Mouse (Mus musculus): ENCODE data around the gene Aip. TPM values are rescaled to one million over a fixed set of nuclear protein-coding genes. Genes with fewer than 3 reads are reported as not detected.

The Aip gene
- polyA plus RNA-seq, 1 experiment from 2014 or later = 83.2 TPM

GRCm38 (mm10) chr19:4115144-4115543 lies 10.5 kb downstream of the Aip start:
- Histone ChIP-seq H3K9me3 (replicated peaks; ENCODE audit: low read length) (no peaks in the 10 kb centered on the region), H3K27me3 (ENCODE audit: insufficient read depth, low read length) (no peaks in the 10 kb centered on the region), H3K4me3 (replicated peaks; ENCODE audit: low read depth, low read length) (no peak overlapping the region), H3K36me3 (ENCODE audit: insufficient read depth, low read length) (peaks cover 20% of the 10 kb centered on the region), H3K4me2 (ENCODE audit: low read length) (no peak overlapping the region), H3K4me1 (replicated peaks; ENCODE audit: insufficient read depth, low read length) (peaks cover 9% of the 10 kb centered on the region; the same call in 1 of the 2 replicates), H3K9ac (ENCODE audit: low read depth, low read length) (no peak overlapping the region), H3K27ac (no peak overlapping the region)
- WGBS = 96% methylated on average over 10 of the region's 10 CpGs
- no peak for TF ChIP-seq CTCF (IDR thresholded peaks at IDR 0.05; ENCODE audit: low read depth)
- DNase-seq (ENCODE audit: low spot score) = no peak
- ATAC-seq (replicated peaks; ENCODE audit: low FRiP score, low read depth) = no peak

GRCm38 (mm10) chr19:4114551-4114950 lies 11.1 kb downstream of the Aip start:
- 85% methylated on average over 10 of the region's 10 CpGs for WGBS
- Histone ChIP-seq H3K4me1 (replicated peaks; ENCODE audit: insufficient read depth, low read length) (peaks cover 9% of the 10 kb centered on the region; the same call in 1 of the 2 replicates), H3K9ac (ENCODE audit: low read depth, low read length) (no peak overlapping the region), H3K9me3 (replicated peaks; ENCODE audit: low read length) (no peaks in the 10 kb centered on the region), H3K4me2 (ENCODE audit: low read length) (no peak overlapping the region), H3K27ac (peak overlapping the region; percentile 86), H3K36me3 (ENCODE audit: insufficient read depth, low read length) (peaks cover 20% of the 10 kb centered on the region), H3K27me3 (ENCODE audit: insufficient read depth, low read length) (no peaks in the 10 kb centered on the region), H3K4me3 (replicated peaks; ENCODE audit: low read depth, low read length) (no peak overlapping the region)
- ATAC-seq (replicated peaks; ENCODE audit: low FRiP score, low read depth) (no peak), DNase-seq (ENCODE audit: low spot score) (no peak)
- no peak for TF ChIP-seq CTCF (IDR thresholded peaks at IDR 0.05; ENCODE audit: low read depth)

GRCm38 (mm10) chr19:4113806-4114230 lies 11.8 kb downstream of the Aip start:
- H3K27ac ChIP-seq = peak overlapping the region; percentile 86

GRCm38 (mm10) chr19:4113186-4113805 lies 12.4 kb downstream of the Aip start:
- peak; percentile 41; the same call in 1 of the 2 replicates for ATAC-seq (replicated peaks; ENCODE audit: low FRiP score, low read depth)
- H3K9ac ChIP-seq (ENCODE audit: low read depth, low read length) = 0 out of 2 replicates have a peak overlapping the region, but pooled peaks have one; percentile 3
- 26% methylated on average over 13 of the region's 13 CpGs for WGBS
- peaks cover 20% of the 10 kb centered on the region for H3K36me3 ChIP-seq (ENCODE audit: insufficient read depth, low read length)
- H3K27me3 ChIP-seq (ENCODE audit: insufficient read depth, low read length) = no peaks in the 10 kb centered on the region
- peaks cover 9% of the 10 kb centered on the region; the same call in 1 of the 2 replicates for H3K4me1 ChIP-seq (replicated peaks; ENCODE audit: insufficient read depth, low read length)
- no peaks in the 10 kb centered on the region for H3K9me3 ChIP-seq (replicated peaks; ENCODE audit: low read length)
- H3K4me3 ChIP-seq (replicated peaks; ENCODE audit: low read depth, low read length) = no peak overlapping the region
- no peak for TF ChIP-seq CTCF (IDR thresholded peaks at IDR 0.05; ENCODE audit: low read depth)
- DNase-seq (ENCODE audit: low spot score) = peak; percentile 38
- peak overlapping the region; percentile 86 for H3K27ac ChIP-seq
- H3K4me2 ChIP-seq (ENCODE audit: low read length) = 0 out of 2 replicates have a peak overlapping the region, but pooled peaks have one; percentile 0

More at GRCm38 (mm10) chr19:4113806-4114230, 11.8 kb downstream of the Aip start:
- H3K4me1 ChIP-seq (replicated peaks; ENCODE audit: insufficient read depth, low read length) = peaks cover 9% of the 10 kb centered on the region; the same call in 1 of the 2 replicates
- H3K36me3 ChIP-seq (ENCODE audit: insufficient read depth, low read length) = peaks cover 20% of the 10 kb centered on the region
- H3K4me3 ChIP-seq (replicated peaks; ENCODE audit: low read depth, low read length) = no peak overlapping the region
- no peaks in the 10 kb centered on the region for H3K27me3 ChIP-seq (ENCODE audit: insufficient read depth, low read length)
- DNase-seq (ENCODE audit: low spot score) (peak; percentile 57), ATAC-seq (replicated peaks; ENCODE audit: low FRiP score, low read depth) (peak; percentile 50)
- H3K9me3 ChIP-seq (replicated peaks; ENCODE audit: low read length) = no peaks in the 10 kb centered on the region
- 6% methylated on average over 5 of the region's 5 CpGs for WGBS
- TF ChIP-seq CTCF (IDR thresholded peaks at IDR 0.05; ENCODE audit: low read depth) = no peak
- 0 out of 2 replicates have a peak overlapping the region, but pooled peaks have one; percentile 0 for H3K4me2 ChIP-seq (ENCODE audit: low read length)
- 0 out of 2 replicates have a peak overlapping the region, but pooled peaks have one; percentile 3 for H3K9ac ChIP-seq (ENCODE audit: low read depth, low read length)

GRCm38 (mm10) chr19:4112063-4112960 lies 13.3 kb downstream of the Aip start:
- Histone ChIP-seq H3K36me3 (ENCODE audit: insufficient read depth, low read length) (peaks cover 20% of the 10 kb centered on the region), H3K4me3 (replicated peaks; ENCODE audit: low read depth, low read length) (no peak overlapping the region), H3K4me2 (ENCODE audit: low read length) (no peak overlapping the region), H3K9ac (ENCODE audit: low read depth, low read length) (no peak overlapping the region), H3K27me3 (ENCODE audit: insufficient read depth, low read length) (no peaks in the 10 kb centered on the region), H3K27ac (no peak overlapping the region), H3K9me3 (replicated peaks; ENCODE audit: low read length) (no peaks in the 10 kb centered on the region), H3K4me1 (replicated peaks; ENCODE audit: insufficient read depth, low read length) (peaks cover 9% of the 10 kb centered on the region; the same call in 1 of the 2 replicates)
- DNase-seq (ENCODE audit: low spot score) = no peak
- no peak for ATAC-seq (replicated peaks; ENCODE audit: low FRiP score, low read depth)
- no peak for TF ChIP-seq CTCF (IDR thresholded peaks at IDR 0.05; ENCODE audit: low read depth)
- WGBS = 95% methylated on average over 26 of the region's 26 CpGs

GRCm38 (mm10) chr19:4108535-4108934 lies 17.1 kb downstream of the Aip start:
- no peak overlapping the region for H3K9ac ChIP-seq (ENCODE audit: low read depth, low read length)
- H3K36me3 ChIP-seq (ENCODE audit: insufficient read depth, low read length) = peaks cover 6% of the 10 kb centered on the region; the same call in 1 of the 2 replicates
- H3K4me2 ChIP-seq (ENCODE audit: low read length) = no peak overlapping the region
- H3K4me3 ChIP-seq (replicated peaks; ENCODE audit: low read depth, low read length) = no peak overlapping the region
- no peaks in the 10 kb centered on the region for H3K27me3 ChIP-seq (ENCODE audit: insufficient read depth, low read length)
- ATAC-seq (replicated peaks; ENCODE audit: low FRiP score, low read depth) (no peak), DNase-seq (ENCODE audit: low spot score) (no peak)
- no peak overlapping the region for H3K27ac ChIP-seq
- H3K4me1 ChIP-seq (replicated peaks; ENCODE audit: insufficient read depth, low read length) = peaks cover 4% of the 10 kb centered on the region; the same call in 1 of the 2 replicates
- 91% methylated on average over 9 of the region's 9 CpGs for WGBS
- no peaks in the 10 kb centered on the region for H3K9me3 ChIP-seq (replicated peaks; ENCODE audit: low read length)
- TF ChIP-seq CTCF (IDR thresholded peaks at IDR 0.05; ENCODE audit: low read depth) = no peak

All from kidney, postnatal 0 days (tissue).